Mouse (Mus musculus) kidney, adult 8-10 months (tissue): ENCODE data around the gene Prr5l.

Source experiments
- DNase-seq, 2 experiments: peaks; one replicate each; pipeline ENCODE4 v3.0.0; 2022

The Prr5l gene

DNA sequence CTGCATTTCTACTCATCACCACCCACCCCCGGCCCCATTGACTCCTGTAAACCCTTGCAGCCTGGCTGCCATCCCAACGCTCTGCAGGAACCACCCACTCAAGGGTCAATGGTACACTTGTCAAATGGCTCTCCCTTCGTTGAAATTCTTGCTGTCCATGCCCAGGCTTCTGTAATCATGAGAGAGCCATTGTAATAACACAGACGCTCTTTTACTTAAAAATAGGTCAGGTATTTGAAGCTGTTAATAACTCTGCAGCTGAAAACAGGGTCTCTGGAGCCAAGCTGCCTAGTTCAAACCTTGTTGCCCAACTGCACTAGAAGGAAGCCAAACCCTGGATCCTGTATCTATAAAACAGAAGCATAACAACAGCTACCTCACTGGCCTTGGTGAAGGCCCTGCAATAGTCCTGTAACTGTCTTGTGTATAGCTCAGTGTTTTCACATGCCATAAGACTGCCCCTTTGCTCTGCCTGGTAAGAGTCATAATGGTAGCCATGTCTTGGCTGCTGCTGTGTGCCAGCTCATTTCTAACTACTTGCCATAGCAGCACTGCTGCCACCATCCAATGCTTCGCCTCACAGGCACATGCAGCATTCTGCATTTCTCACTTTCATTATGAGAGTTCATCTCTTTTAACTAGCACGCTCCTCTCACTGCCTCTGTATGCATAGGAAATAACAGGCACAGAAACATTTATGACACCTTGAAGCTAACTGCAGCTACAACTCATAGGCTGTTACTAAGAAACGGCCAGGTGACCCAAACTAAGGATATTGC is 63.7 kb downstream of the Prr5l start:
- DNase-seq = no peak

DNA sequence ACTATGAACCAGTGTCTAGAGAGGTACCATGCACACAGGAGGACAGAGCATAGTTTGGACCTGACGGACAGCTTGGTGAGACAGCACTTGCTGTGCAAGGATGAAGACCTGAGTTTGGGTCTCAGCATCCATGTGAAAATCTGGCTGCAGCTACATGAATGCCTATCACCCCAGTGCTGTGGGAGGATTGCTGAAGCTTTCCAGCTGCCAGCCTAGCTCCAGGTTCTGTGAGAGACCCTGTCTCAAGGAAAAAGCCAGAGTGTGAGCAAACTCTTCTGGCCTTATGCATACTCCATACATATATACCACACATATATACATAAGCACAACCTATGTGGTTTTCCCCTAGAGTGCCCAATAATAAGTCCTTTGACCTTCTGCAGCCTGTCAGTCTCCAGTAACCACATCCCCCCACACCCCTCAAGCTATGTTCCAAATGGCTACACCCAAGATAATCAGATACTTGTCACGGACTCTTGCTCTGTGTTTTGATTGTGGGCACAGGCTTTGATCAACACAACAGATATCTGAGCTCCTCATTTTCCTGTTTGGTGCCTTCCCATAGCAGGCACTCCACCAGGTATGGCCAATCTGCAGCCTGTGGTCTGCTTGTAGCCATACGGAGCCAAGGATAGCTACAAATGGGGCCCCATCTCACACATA is 66.0 kb downstream of the Prr5l start:
- DNase-seq = no peak

DNA sequence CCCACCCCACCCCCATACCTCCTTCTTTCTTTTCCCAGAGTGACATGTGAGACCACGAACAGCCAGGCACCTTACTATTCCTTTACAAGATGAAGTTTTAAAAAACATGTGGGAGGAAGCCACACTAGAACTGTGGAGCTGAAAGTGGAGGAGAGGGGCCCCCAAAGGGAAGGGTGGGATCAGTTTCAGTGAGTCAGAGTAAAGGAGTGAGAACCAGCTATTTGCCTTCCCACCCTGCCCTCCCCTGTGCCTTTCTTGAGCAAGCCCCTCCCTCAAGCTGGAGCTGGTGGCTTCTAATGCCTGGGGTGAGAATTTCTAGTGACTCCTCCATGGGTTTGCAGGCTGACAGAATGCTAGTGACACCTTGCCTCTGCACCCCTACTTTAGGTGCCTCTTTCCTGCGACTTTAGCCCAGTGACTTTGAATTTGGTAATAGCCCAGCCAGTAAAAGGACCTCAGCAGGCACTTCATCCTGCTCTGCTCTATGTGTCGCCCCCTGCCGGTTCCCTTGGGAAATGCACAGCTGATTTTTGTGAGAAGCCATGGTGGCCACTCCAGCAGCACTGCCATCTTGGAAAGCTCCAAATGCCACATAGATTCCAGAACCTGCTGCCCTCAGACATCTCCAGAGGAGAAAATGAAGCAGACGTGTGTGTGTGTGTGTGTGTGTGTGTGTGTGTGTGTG is 67.4 kb downstream of the Prr5l start:
- no peak for DNase-seq

DNA sequence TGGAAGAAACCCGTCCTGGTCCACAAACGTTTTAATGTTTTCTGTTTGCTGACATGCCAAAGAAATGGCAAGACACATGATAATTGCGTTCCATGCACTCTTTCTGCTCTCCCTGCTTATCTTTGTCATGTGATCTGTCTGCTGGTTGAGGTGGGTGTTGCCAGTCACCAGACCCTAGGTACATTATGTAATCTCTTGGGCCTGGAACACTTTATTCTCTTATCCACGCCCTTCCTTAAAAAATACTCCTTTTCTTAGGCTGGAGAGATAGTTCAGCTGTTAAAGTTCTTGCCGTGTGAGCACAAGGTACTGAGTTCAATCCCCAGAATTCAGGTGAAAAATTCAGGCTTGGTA is 68.6 kb downstream of the Prr5l start:
- DNase-seq = no peak

DNA sequence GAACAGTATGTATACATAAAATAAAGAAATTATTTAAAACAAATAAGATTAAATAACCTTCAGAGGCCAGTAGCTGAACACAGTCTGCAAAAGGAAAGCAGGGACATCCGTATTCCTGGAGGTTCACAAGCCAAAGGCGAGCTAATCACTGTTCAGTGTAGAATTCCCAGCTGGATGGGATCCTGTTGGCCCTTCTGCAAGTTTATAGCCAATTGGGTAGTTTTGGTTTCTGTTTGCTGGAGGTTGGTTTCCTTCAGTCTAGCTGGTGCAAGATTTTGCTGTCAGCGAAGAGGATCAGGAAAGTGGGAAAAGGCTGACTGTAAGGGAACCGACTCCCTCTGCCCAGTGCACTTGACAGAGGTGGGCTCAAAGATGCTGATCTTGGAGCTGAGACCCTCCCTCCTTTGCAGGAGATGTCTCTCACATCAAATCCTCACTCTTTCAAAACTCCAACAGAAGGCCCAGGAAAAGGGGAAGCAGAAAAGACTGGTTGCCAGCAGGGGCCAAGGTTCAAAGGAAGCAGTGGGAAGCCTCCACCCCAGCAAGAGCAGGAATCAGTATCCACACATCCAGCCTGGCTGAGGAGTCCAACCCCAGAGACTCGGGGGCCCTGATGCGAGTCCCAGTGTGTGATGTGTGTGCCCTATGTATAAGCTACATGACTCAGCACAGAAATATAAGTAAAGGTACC is 69.1 kb downstream of the Prr5l start:
- DNase-seq = peak in 1 of 2 experiments; percentile 28

DNA sequence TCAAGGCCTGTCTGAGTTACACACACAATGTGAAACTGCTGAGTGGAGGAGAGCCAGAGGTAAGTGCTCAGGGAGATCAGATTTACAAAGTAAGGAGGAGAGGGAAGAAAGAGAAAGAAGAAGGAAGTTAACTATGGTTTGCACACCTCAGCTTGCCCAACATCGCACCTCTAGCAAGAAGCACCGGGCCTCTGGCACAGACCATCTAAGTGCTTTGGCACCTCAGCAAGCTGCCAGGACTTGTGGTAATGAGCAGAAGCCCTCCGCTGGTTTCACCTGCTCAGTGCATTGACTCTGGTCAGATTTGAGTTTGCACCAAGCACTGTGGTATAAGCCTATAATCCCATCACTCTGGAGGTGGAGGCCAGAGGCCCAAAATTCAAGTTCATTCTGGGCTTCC is 70.9 kb downstream of the Prr5l start:
- no peak for DNase-seq

DNA sequence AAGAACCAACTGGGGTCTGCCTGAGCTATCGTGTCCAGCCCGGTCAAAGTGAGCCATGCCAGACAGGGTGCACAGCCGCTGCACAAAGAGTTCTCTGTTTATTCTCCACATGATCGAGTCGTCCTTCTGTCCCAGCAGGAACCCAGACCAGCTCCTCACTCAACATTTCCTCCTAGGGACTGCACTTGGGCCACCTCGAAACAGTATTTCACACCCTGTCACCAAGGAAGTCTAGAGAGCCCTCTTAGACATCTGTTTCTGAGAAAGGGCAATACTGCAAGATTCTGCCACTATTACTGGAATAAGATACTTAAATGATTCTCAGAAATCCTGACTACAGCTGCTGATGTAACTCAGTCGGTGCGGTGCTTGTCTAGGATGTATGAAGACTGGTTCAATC is 72.1 kb downstream of the Prr5l start:
- DNase-seq = no peak

DNA sequence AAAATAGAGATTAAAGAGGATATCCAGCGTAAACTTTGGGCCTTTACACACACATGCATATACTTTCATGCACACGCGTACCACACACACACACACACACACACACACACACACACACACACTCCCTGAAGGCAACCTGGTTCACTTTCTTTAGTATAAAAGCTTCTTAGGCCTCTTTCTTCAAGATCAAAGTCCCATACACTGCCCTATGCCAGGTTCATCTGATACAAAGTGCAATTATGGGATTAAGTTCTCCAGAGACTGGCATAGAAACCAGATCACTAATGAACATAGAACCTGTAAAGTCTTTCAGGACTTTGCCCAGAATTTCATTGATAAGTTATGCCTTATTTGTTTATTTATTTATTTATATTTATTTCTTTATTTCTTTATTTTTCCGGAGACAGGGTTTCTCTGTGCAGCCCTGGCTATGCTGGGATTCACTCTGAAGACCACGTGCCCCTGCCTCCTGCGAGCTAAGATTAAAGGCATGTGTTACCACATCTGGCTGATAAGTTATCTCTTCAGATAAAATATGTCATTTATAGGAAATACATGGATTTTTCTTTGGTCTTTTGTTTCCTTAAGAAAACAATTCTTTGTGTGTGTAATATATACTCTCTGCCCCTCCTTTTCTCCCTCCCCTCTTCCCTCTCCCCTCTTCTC is 73.1 kb downstream of the Prr5l start:
- DNase-seq = no peak

DNA sequence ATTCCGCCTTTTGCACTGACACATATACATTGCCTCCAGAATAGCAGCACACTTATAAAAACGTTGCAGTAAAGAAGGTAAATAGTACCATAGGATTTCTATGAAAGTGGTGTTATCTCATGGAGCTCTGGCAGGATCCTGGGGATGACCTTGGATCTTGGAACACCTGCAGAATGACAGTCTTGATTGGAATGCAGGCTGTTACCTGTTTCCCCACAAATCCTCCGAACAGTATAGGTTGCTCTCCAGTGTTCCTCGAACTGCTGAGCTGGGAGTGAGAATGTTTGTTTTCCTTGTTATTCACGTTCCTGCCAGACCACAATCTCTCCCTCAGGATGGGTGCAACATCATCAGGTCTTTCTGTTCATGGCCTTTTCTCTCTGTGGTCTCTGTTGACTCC is 75.1 kb downstream of the Prr5l start:
- DNase-seq = no peak

DNA sequence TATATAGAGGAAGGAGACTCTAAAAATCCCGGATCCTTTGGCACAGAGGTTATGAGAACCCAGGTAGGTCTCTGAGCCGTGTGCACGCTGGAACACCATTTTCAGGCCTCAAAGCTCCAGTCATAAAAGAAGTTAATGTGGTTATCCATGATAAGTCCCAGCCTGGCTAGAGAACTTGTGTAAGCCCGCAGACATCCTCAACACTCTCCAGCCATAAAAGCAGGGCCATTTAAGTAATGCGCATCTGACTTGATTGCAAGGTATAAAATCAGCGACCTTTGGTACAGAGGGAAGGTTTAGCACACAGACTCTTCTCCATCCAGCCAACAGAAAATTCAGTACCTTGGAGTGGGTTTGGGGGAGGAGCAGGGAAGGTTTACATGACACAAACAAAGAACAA is 80.6 kb downstream of the Prr5l start:
- DNase-seq = no peak

DNA sequence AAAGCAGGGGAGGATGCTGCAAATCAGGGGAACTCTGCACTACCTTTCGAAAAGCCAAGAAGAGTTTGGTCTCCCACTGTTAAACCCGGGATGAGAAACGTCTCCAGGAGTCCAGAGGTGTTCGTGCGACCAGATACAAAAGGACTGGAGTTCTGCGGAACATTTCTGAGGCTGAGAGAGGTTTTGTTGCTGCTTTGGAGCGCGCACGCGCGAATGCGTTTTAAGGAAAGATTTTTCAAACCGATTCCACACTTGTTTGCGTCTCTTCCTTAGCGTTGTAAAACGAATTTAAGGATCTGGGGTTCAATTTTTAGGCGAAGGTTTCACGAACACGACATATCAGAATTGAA is 85.0 kb downstream of the Prr5l start:
- no peak for DNase-seq

DNA sequence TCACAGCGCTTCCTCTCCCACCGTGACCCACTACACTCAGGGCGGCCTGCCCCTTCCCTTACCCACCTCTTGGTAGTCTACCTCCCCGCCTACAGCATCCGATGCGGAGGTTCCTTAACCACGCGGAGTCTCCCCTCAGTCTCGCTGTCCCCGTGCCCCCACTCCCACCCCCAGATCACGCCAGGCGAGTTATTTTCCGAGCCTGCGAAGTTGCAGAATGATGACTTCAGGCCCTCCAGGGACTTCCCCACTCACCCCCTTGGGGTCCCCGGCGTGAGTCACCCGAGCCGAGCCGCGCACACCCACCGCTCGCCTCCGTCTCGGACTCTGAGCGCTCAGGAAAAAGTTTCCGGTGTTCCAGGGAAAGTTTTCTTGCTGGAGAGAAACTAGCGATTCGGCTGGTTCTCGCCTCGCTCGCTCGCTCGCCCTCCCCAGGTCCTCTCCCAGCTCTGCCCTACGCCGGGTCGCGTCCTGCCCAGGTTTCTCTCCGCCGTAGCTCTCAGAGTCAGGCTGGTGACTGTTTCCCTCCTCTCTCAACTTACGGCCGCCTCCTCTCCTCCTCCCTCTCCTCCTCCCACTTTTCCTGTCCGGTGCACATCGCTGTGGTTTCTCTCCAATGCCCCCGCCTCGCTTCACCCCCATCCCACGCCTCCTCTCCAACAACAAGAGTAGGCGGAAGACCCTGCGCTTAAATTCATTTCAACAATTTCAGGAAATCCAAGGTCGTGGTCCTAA is 85.5 kb downstream of the Prr5l start:
- peak; percentile 42 to 51 for DNase-seq

DNA sequence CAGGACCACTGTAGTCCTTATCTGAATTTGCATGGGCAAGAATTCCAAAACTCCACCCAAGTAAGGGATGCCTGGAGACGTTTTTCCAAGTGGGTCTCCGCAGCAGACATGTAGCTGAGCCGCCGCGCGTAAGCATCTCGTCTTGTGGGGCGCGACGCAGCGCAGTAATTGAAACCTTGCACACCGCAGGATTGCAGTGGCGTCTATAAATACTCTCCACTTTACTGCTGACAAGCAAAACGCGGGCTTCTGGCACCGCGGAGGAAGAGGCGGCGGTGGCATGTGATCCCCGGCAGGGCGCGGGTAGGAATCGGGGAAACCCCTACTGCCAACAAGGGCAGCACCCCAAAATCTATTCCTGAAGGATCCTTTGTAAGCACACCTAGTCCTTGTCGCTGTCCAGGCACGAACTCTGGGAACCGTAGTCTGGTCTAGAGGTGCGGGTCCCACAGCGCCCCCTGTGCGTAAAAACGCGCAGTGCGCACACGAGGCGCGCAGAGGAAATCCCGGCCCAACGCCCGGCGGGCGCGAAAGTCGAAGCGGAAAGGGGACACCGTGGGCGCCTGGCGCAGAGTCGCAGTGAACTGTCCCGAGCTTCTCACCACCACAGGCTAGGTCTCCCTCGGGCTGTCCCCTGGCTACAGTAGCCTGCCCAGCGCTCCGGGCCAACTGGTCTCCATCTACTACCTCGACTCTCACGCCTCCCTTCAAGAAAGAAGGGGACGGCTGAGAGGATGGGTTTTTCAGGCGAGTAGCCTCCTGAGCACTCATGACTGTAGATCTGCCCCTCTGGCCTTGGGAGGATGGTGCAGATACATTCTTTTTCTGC is 86.3 kb downstream of the Prr5l start:
- peak; percentile 67 to 77 for DNase-seq

DNA sequence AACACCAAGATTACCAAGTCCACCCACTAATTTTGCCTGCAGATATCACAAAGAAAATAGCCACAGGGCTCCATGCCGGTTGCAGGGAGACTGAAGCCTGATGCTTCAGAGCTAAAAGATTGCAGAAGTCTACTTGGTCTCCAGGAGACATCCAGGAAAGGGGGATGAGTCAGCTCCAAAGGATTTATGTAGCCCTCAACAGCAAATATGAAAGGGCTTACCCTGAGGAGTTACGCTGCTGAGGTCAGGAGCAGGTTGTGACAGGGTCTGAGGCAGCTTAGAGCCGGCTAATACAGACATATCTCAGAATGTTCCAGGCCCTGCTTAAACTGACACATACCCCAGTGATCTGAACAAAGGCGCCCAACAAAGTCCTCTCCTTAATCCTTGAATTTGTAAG is 90.7 kb downstream of the Prr5l start:
- no peak for DNase-seq

DNA sequence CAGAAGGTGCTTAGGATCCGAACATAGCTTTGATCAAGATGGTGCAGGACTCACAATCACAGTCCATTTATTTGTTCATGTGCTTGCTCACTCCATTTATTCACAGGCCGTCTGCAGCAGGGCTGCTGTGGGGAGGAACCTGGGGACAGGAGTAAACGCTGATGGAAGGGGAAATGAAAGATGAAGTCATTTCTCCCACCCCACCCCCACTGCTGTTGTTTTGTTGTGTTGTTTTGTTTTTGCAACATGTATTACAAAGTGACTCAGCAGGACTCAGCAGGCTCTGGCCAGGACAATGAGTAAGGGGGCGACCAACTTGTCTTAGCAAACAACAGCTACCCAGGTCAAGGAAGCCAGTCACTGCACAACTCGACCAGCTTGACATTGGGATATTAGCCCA is 99.6 kb downstream of the Prr5l start:
- DNase-seq = no peak

DNA sequence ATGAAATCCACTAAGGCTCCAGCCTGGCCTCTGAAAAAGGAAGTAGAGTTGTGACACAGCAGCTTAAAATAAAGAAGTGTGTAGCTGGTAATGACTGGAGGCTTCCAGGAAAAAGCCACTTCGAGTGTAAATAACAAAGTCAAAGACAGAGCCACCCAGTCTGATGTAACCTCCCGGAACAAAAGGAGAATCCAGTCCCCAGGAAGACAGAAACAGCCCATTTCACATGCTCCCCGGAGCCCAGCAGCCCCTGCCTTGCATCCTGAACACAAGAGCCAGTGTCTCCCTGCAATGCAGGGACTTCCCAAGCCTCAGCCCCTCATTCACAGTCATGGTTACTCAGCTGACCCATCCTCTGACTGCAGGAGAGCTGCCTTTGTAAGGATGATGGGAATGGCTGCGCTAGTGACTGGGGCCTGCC is 101.5 kb downstream of the Prr5l start:
- DNase-seq = no peak

DNA sequence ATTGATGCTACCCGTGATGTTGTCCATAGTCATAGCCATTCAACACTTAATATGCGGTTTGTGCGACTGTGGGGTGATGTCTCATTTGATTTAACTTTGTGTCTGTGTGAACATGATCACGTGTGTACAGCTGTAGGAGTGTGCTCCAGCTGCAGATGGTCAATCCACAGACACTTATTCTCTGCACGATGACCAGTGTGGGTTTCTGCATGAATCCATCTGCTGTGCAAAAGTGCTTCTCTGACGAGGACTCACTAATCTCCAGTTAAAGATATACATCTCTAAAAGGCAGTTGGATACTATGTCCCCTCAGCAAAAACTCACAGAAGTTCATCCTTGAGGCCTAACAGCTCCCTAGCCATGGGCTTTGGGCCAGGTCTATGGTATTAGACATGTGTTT is 104.7 kb downstream of the Prr5l start:
- no peak for DNase-seq

DNA sequence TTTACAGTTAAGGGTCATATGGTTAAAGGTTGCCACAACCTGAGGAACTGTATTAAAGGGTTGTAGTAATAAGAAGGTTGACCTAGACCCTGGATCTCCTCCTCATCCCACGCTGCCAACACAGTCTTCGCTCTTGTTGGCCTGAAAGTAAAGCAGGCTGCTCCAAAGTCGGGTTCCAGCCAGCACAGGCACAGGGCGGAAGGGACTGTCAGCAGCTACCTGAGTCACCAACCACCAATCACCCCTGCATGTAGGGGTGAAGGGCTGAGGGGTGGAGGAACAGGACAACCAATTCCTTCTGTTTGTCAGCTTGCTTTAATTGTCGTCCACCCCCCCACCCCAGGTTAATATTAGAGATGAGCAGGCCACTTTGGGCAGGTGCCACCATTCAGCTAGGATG is 119.3 kb downstream of the Prr5l start:
- DNase-seq = no peak

DNA sequence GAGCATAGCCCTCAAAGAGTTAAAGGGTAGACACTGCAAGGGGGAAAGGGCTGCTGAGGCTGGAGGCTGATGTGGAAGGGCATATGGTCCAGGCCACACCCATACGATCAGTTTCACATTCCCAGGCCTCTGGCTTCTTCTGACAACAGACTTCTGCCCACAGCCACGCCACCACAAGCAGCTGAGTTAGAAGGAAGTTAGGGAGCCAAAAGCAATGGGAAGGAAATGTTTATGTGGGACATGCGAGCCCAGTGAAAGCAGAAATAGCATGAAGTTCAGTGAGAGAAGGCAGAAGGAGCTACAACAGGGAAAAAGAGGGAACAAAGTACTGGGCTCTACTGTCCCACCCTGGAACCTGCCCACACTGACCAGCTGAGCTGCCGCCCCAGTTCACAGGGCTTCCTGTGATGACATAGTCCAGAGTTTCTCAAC is 119.9 kb downstream of the Prr5l start:
- peak in 1 of 2 experiments; percentile 13 for DNase-seq

DNA sequence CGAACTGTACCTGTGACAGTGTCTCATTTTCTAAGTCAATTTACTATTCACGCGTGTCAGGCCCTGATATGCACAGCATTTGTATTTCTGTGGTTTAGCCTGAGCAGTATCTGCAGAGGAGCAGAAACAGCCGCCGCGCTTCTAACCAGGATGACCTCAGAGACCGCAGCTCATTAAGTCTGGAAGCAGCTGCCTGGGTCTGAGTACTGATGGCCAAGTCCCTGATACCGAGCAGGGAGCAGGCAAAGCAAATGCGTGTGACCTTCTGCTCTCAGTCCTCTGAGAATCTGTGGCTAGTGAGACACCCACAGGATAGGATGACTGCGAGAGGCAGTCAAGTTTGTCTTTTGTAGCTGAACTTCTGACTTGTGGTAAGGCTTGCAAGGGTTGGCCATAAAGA is 120.4 kb downstream of the Prr5l start:
- peak; percentile 9 to 17 for DNase-seq

DNA sequence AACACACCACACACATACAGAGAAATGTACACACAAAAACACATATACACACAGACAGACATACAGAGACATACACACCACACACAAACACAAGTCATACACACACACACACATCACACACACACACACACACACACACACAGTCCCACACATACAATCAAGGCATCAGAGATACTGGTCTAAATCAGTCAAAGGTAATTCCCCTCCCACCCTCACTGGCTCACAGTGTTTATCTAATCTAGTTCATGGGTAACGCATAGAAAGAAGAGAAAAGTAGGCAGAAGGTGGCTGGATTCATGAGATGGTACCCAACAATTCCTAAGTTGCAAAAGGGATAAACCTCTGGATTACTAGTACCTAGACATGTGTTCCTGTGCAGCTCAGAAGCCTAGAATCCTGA is 120.9 kb downstream of the Prr5l start:
- DNase-seq = no peak
